Mouse (Mus musculus) bone marrow macrophage, adult 2 months (primary cell): ENCODE results near the gene Gpa33.
A peak's percentile ranks its signal among the peaks of the same experiment; 100 is the strongest.

Experiments
- CTCF ChIP-seq: IDR thresholded peaks from 2 replicates; pipeline ENCODE4 v1.5.1; 2012; ENCODE audit warnings: low read depth, mild to moderate bottlenecking, low read length, moderate library complexity
- POLR2A ChIP-seq: IDR thresholded peaks from 2 replicates; pipeline ENCODE4 v1.6.1; 2012; ENCODE audit warnings: mild to moderate bottlenecking, low read depth, low read length, borderline replicate concordance

GRCm38 (mm10) chr1:166102920-166103608 is 27.0 kb upstream of the Gpa33 start:
- TF ChIP-seq CTCF (peak; percentile 63), POLR2A (no peak)
